Mouse (Mus musculus) skeletal muscle tissue, postnatal 0 days (tissue): ENCODE measurements around the gene Gpld1. TPM values are rescaled to one million over a fixed set of nuclear protein-coding genes. Genes with fewer than 3 reads are reported as not detected.

Source experiments
- polyA plus RNA-seq: library from polyadenylated mRNA; unstranded; fragments of >200 nt; fragmentation: Nextera tagmentation; extraction: Ambion mirVana; gene quantifications from 2 replicates; pipeline ENCODE4 v1.2.1, GENCODE M21; 2015

Gene Gpld1
- polyA plus RNA-seq, result 0.13 and 0.82 TPM in 2 replicates

GRCm38 (mm10) chr13:24942512-24943282 is at the start of gene Gpld1:
Gene Gpld1 (plus strand): TSS chr13:24943152.

GRCm38 (mm10) chr13:24937108-24937838 is 5.7 kb upstream of the Gpld1 start, which contains the start of gene Aldh5a1:
Gene Aldh5a1 (minus strand): TSS chr13:24937661.

GRCm38 (mm10) chr13:25019793-25020539 is 77.0 kb downstream of the Gpld1 start, which contains the start of gene Mrs2:
Gene Mrs2 (minus strand): TSS chr13:25020379.

Other genes with a start within 250 kb of the Gpld1 start
- gene Armh2, start 201.9 kb upstream of the Gpld1 start, polyA plus RNA-seq, result not detected in 2 replicates
- 14.3 and 17.9 TPM in 2 replicates for gene Gmnn, start 181.2 kb upstream of the Gpld1 start, polyA plus RNA-seq
- gene BC005537, start 141.5 kb upstream of the Gpld1 start, polyA plus RNA-seq, result 9.7 and 10.4 TPM in 2 replicates
- gene Acot13, start 111.6 kb upstream of the Gpld1 start, polyA plus RNA-seq, result 161 and 181 TPM in 2 replicates
- gene Tdp2, start 111.5 kb upstream of the Gpld1 start, polyA plus RNA-seq, result 15.2 and 17.2 TPM in 2 replicates
- not detected in 2 replicates for gene D130043K22Rik, start 98.0 kb upstream of the Gpld1 start, polyA plus RNA-seq
- gene Aldh5a1, start 5.5 kb upstream of the Gpld1 start, polyA plus RNA-seq, result 1.9 and 2.1 TPM in 2 replicates
- 8.9 and 11.6 TPM in 2 replicates for gene Mrs2, start 77.2 kb downstream of the Gpld1 start, polyA plus RNA-seq
- 0.33 TPM in 1 of 2 replicates, not detected in the other for gene Dcdc2a, start 112.9 kb downstream of the Gpld1 start, polyA plus RNA-seq